Mouse (Mus musculus): ENCODE data around the gene Gins2.

Gins2 gene

GRCm38 (mm10) chr8:120530954-120531656 is 58.0 kb downstream of the Gins2 start:
- DNase-seq (ENCODE audit: low spot score in 2 of 2) = no peak

GRCm38 (mm10) chr8:120529226-120529625 is 59.9 kb downstream of the Gins2 start:
- DNase-seq (ENCODE audit: low spot score in 2 of 2) = no peak
